Mouse (Mus musculus): ENCODE results near the gene Tmco3. TPM values are rescaled to one million over a fixed set of nuclear protein-coding genes. Genes with fewer than 3 reads are reported as not detected.

Gene Tmco3
- polyA plus RNA-seq, 1 experiment, result 38.4 TPM

- peak; percentile 48; the same call in 1 of the 2 replicates for TF ChIP-seq POLR2A (IDR thresholded peaks at IDR 0.05; ENCODE audit: low read depth, low read length)
- no peak for TF ChIP-seq CTCF (IDR thresholded peaks at IDR 0.05; ENCODE audit: extremely low read depth, insufficient read length, insufficient replicate concordance, low read depth, low read length)
- peak overlapping the region; percentile 73 for H3K4me3 ChIP-seq (ENCODE audit: low read depth, low read length)
- under 1% methylated on average over 34 of the region's 34 CpGs for WGBS
- H3K36me3 ChIP-seq (ENCODE audit: control insufficient read depth, insufficient read depth, low read length), result no peaks in the 10 kb centered on the region
- no peaks in the 10 kb centered on the region for H3K27me3 ChIP-seq (ENCODE audit: control insufficient read depth, insufficient read depth, low read length)
- H3K4me1 ChIP-seq (ENCODE audit: control insufficient read depth, insufficient read depth, insufficient read length, low read length), result peaks cover 3% of the 10 kb centered on the region; the same call in 1 of the 2 replicates
- H3K27ac ChIP-seq (ENCODE audit: insufficient read depth, low read depth, low read length), result peak overlapping the region; percentile 97
These were observed 692 bp upstream of the Tmco3 start for GRCm38 (mm10) chr8:13287304-13287691.

GRCm38 (mm10) chr8:13288646-13289045, 656 bp downstream of the Tmco3 start:
- 3% methylated on average over 6 of the region's 6 CpGs for WGBS
- no peak for TF ChIP-seq CTCF (IDR thresholded peaks at IDR 0.05; ENCODE audit: extremely low read depth, insufficient read length, insufficient replicate concordance, low read depth, low read length)
- TF ChIP-seq POLR2A (IDR thresholded peaks at IDR 0.05; ENCODE audit: low read depth, low read length), result no peak
- no peak overlapping the region for H3K27ac ChIP-seq (ENCODE audit: insufficient read depth, low read depth, low read length)

GRCm38 (mm10) chr8:13292364-13292763, 4.4 kb downstream of the Tmco3 start:
- Histone ChIP-seq H3K27me3 (ENCODE audit: control insufficient read depth, insufficient read depth, low read length) (no peaks in the 10 kb centered on the region), H3K36me3 (ENCODE audit: control insufficient read depth, insufficient read depth, low read length) (peaks cover 38% of the 10 kb centered on the region), H3K4me1 (ENCODE audit: control insufficient read depth, insufficient read depth, insufficient read length, low read length) (no peaks in the 10 kb centered on the region), H3K27ac (ENCODE audit: insufficient read depth, low read depth, low read length) (no peak overlapping the region), H3K4me3 (ENCODE audit: low read depth, low read length) (no peak overlapping the region)
- WGBS, result 20% methylated on average over 9 of the region's 9 CpGs
- TF ChIP-seq CTCF (IDR thresholded peaks at IDR 0.05; ENCODE audit: extremely low read depth, insufficient read length, insufficient replicate concordance, low read depth, low read length) (peak; percentile 90; the same call in 1 of the 2 replicates), POLR2A (IDR thresholded peaks at IDR 0.05; ENCODE audit: low read depth, low read length) (no peak)

More at GRCm38 (mm10) chr8:13288646-13289045, 656 bp downstream of the Tmco3 start:
- H3K36me3 ChIP-seq (ENCODE audit: control insufficient read depth, insufficient read depth, low read length), result peaks cover 8% of the 10 kb centered on the region
- H3K4me1 ChIP-seq (ENCODE audit: control insufficient read depth, insufficient read depth, insufficient read length, low read length), result peaks cover 3% of the 10 kb centered on the region; the same call in 1 of the 2 replicates
- no peaks in the 10 kb centered on the region for H3K27me3 ChIP-seq (ENCODE audit: control insufficient read depth, insufficient read depth, low read length)
- H3K4me3 ChIP-seq (ENCODE audit: low read depth, low read length), result peak overlapping the region; percentile 73

- 91% methylated on average over 9 of the region's 9 CpGs for WGBS
- TF ChIP-seq POLR2A (IDR thresholded peaks at IDR 0.05; ENCODE audit: low read depth, low read length) (no peak), CTCF (IDR thresholded peaks at IDR 0.05; ENCODE audit: extremely low read depth, insufficient read length, insufficient replicate concordance, low read depth, low read length) (no peak)
- H3K27me3 ChIP-seq (ENCODE audit: control insufficient read depth, insufficient read depth, low read length), result no peaks in the 10 kb centered on the region
These were observed 5.9 kb downstream of the Tmco3 start for GRCm38 (mm10) chr8:13293677-13294470.

DNA sequence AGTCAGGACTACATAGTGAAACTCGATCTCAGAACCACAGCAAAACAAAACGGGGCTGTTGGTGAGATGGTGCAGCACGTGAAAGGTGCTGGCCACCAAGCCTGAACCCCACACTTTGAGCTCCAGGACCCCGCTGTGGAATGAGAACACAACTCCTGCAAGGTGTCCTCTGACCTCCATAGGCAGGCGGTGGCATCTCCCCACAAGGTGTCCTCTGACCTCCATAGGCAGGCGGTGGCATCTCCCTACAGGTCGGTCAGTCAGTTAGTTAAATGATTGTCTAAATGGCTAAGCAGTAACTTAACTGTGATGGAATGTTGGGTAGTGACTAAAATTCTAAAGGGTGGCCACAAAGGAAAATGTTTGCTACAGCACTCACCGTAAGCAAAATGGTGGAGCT, 11.6 kb downstream of the Tmco3 start:
- no peak overlapping the region for H3K4me3 ChIP-seq (ENCODE audit: low read depth, low read length)
- no peaks in the 10 kb centered on the region for H3K4me1 ChIP-seq (ENCODE audit: control insufficient read depth, insufficient read depth, insufficient read length, low read length)
- H3K36me3 ChIP-seq (ENCODE audit: control insufficient read depth, insufficient read depth, low read length), result peaks cover 50% of the 10 kb centered on the region
- no peaks in the 10 kb centered on the region for H3K27me3 ChIP-seq (ENCODE audit: control insufficient read depth, insufficient read depth, low read length)
- H3K27ac ChIP-seq (ENCODE audit: insufficient read depth, low read depth, low read length), result no peak overlapping the region
- WGBS, result 94% methylated on average over 8 of the region's 8 CpGs
- TF ChIP-seq POLR2A (IDR thresholded peaks at IDR 0.05; ENCODE audit: low read depth, low read length), result no peak

More at GRCm38 (mm10) chr8:13293677-13294470, 5.9 kb downstream of the Tmco3 start:
- no peak overlapping the region for H3K27ac ChIP-seq (ENCODE audit: insufficient read depth, low read depth, low read length)
- no peaks in the 10 kb centered on the region for H3K4me1 ChIP-seq (ENCODE audit: control insufficient read depth, insufficient read depth, insufficient read length, low read length)
- no peak overlapping the region for H3K4me3 ChIP-seq (ENCODE audit: low read depth, low read length)
- peaks cover 42% of the 10 kb centered on the region for H3K36me3 ChIP-seq (ENCODE audit: control insufficient read depth, insufficient read depth, low read length)

DNA sequence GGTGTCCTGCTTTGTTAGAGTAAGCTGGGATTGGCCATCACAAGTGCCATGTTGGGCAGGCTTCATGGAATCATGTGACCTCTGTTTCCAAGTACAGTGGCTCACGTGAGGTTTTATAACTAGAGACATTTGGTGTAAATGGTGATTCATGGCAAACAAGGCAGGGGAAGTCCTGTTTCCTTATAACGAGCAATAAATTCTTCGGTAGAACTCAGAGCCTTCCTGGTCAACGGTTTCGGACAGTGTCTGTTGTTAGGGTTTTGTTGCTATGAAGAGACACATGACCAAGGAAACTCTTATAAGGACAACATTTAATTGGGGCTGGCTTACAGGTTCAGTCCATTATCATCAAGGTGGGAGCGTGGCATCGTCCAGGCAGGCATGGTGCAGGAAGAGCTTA, 13.0 kb downstream of the Tmco3 start:
- TF ChIP-seq CTCF (IDR thresholded peaks at IDR 0.05; ENCODE audit: extremely low read depth, insufficient read length, insufficient replicate concordance, low read depth, low read length) (no peak), POLR2A (IDR thresholded peaks at IDR 0.05; ENCODE audit: low read depth, low read length) (no peak)
- Histone ChIP-seq H3K27ac (ENCODE audit: insufficient read depth, low read depth, low read length) (no peak overlapping the region), H3K4me3 (ENCODE audit: low read depth, low read length) (no peak overlapping the region), H3K36me3 (ENCODE audit: control insufficient read depth, insufficient read depth, low read length) (peaks cover 40% of the 10 kb centered on the region), H3K27me3 (ENCODE audit: control insufficient read depth, insufficient read depth, low read length) (no peaks in the 10 kb centered on the region), H3K4me1 (ENCODE audit: control insufficient read depth, insufficient read depth, insufficient read length, low read length) (no peaks in the 10 kb centered on the region)
- WGBS, result 64% methylated on average over 7 of the region's 7 CpGs

- TF ChIP-seq CTCF (IDR thresholded peaks at IDR 0.05; ENCODE audit: extremely low read depth, insufficient read length, insufficient replicate concordance, low read depth, low read length) (no peak), POLR2A (IDR thresholded peaks at IDR 0.05; ENCODE audit: low read depth, low read length) (no peak)
- H3K4me1 ChIP-seq (ENCODE audit: control insufficient read depth, insufficient read depth, insufficient read length, low read length), result no peaks in the 10 kb centered on the region; the same call in 1 of the 2 replicates
- H3K27ac ChIP-seq (ENCODE audit: insufficient read depth, low read depth, low read length), result no peak overlapping the region
- 93% methylated on average over 6 of the region's 6 CpGs for WGBS
- H3K4me3 ChIP-seq (ENCODE audit: low read depth, low read length), result no peak overlapping the region
- peaks cover 20% of the 10 kb centered on the region for H3K36me3 ChIP-seq (ENCODE audit: control insufficient read depth, insufficient read depth, low read length)
- H3K27me3 ChIP-seq (ENCODE audit: control insufficient read depth, insufficient read depth, low read length), result no peaks in the 10 kb centered on the region
These were observed 17.5 kb downstream of the Tmco3 start for GRCm38 (mm10) chr8:13305459-13305858.
